Mouse (Mus musculus) forebrain, embryonic 11.5 days (tissue): ENCODE measurements at regions not wholly inside any gene's neighbourhood (a gene's known extent, or its start where the extent isn't known, plus 50 kb on each side); places are given as distances from the start of the nearest gene placed in this dataset.

Experiments
- ATAC-seq: fragments of 200-750 bp; cut with Nextera tagmentation; replicated peaks from 2 replicates; pipeline ENCODE4 v1.8.0; 2017; ENCODE audit warnings: moderate TSS enrichment; ENCODE audit not compliant: low FRiP score
- DNase-seq: peaks from one replicate; pipeline ENCODE4 v3.0.0-alpha.2; 2017; ENCODE audit warnings: low spot score
- H3K27ac ChIP-seq: fragments of 300-500 bp; sonication (generic); 2 replicates; pipeline ENCODE4 v1.5.1; 2014; ENCODE audit warnings: low read depth, low read length
- H3K27me3 ChIP-seq: fragments of 300-500 bp; sonication (generic); 2 replicates; pipeline ENCODE4 v1.6.1; 2014; ENCODE audit warnings: mild to moderate bottlenecking, low read length, mixed read lengths; ENCODE audit not compliant: control insufficient read depth, insufficient read depth
- H3K36me3 ChIP-seq: fragments of 300-500 bp; sonication (generic); 2 replicates; pipeline ENCODE4 v1.6.1; 2014; ENCODE audit warnings: mild to moderate bottlenecking, low read length, moderate library complexity, mixed read lengths; ENCODE audit not compliant: control insufficient read depth, insufficient read depth
- H3K4me1 ChIP-seq: fragments of 300-500 bp; sonication (generic); replicated peaks from 2 replicates; pipeline ENCODE4 v1.6.1; 2014; ENCODE audit warnings: low read length, mixed read lengths; ENCODE audit not compliant: control insufficient read depth, insufficient read depth
- H3K4me2 ChIP-seq: fragments of 300-500 bp; sonication (generic); 2 replicates; pipeline ENCODE4 v1.6.1; 2014; ENCODE audit warnings: low read depth, mild to moderate bottlenecking, low read length, moderate library complexity, mixed read lengths; ENCODE audit not compliant: severe bottlenecking
- H3K4me3 ChIP-seq: fragments of 300-500 bp; sonication (generic); 2 replicates; pipeline ENCODE4 v1.5.1; 2014; ENCODE audit warnings: low read depth, low read length
- H3K9ac ChIP-seq: fragments of 300-500 bp; sonication (generic); 2 replicates; pipeline ENCODE4 v1.6.1; 2014; ENCODE audit warnings: low read length
- H3K9me3 ChIP-seq: fragments of 300-500 bp; sonication (generic); 2 replicates; pipeline ENCODE4 v1.6.1; 2016; ENCODE audit warnings: low read length, mixed read lengths; ENCODE audit not compliant: control insufficient read depth
- WGBS: fragments of 180-500 bp; shearing (Covaris S2); extraction: QIAGEN DNeasy Blood & Tissue Kit; methylation state at CpG from one replicate; pipeline ENCODE4 v1.1.7; 2014; 5-methylcytosine and 5-hydroxymethylcytosine counted together

- H3K9ac ChIP-seq, result no peak overlapping the region
- ATAC-seq (no peak), DNase-seq (no peak)
- no peaks in the 10 kb centered on the region for H3K9me3 ChIP-seq
- no peaks in the 10 kb centered on the region for H3K4me1 ChIP-seq
- 70% methylated on average over 3 of the region's 3 CpGs for WGBS
- H3K4me2 ChIP-seq, result no peak overlapping the region
- no peaks in the 10 kb centered on the region for H3K27me3 ChIP-seq
- H3K36me3 ChIP-seq, result no peaks in the 10 kb centered on the region
- no peak overlapping the region for H3K4me3 ChIP-seq
- H3K27ac ChIP-seq, result no peak overlapping the region
Measured at GRCm38 (mm10) chr9:51476511-51477056, 147.9 kb upstream of the 1810046K07Rik start.

- Histone ChIP-seq H3K36me3 (no peaks in the 10 kb centered on the region), H3K9ac (no peak overlapping the region), H3K27ac (no peak overlapping the region), H3K4me2 (no peak overlapping the region), H3K4me3 (no peak overlapping the region), H3K9me3 (no peaks in the 10 kb centered on the region), H3K27me3 (no peaks in the 10 kb centered on the region), H3K4me1 (no peaks in the 10 kb centered on the region)
- WGBS, result 82% methylated on average over 3 of the region's 3 CpGs
- DNase-seq, result no peak
- no peak for ATAC-seq
Measured at GRCm38 (mm10) chr9:51487840-51488239, 159.1 kb upstream of the 1810046K07Rik start.

GRCm38 (mm10) chr9:51507265-51507913 lies 178.7 kb upstream of the 1810046K07Rik start:
- Histone ChIP-seq H3K4me2 (no peak overlapping the region), H3K27me3 (no peaks in the 10 kb centered on the region), H3K4me1 (no peaks in the 10 kb centered on the region), H3K4me3 (no peak overlapping the region), H3K9ac (no peak overlapping the region), H3K36me3 (no peaks in the 10 kb centered on the region), H3K27ac (no peak overlapping the region), H3K9me3 (no peaks in the 10 kb centered on the region)
- 86% methylated on average over 3 of the region's 3 CpGs for WGBS
- ATAC-seq (no peak), DNase-seq (no peak)

DNA sequence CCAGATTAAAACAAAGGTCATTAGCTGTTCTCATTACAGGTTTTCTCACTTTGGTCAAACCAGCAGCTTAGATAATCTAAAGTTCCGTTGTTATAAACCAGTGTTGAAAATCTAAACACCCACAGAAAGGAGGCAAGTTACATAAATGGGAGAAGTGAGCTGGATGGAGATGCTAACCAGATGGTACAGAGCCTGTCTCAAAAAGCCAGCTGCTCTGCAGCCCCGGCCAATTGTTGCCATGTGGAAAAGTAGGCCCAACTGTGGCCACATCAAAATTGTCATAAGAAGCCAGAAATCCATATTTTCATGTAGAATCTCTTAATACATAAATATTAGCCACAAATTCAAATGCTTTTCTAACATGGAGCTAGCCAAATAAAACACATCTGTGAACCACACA lies 188.9 kb upstream of the 1810046K07Rik start:
- no peak for DNase-seq
- Histone ChIP-seq H3K4me3 (no peak overlapping the region), H3K4me1 (no peaks in the 10 kb centered on the region), H3K9me3 (no peaks in the 10 kb centered on the region), H3K36me3 (no peaks in the 10 kb centered on the region), H3K4me2 (no peak overlapping the region), H3K9ac (no peak overlapping the region), H3K27me3 (no peaks in the 10 kb centered on the region), H3K27ac (no peak overlapping the region)
- 83% methylated on average over 2 of the region's 2 CpGs for WGBS
- ATAC-seq, result no peak

GRCm38 (mm10) chr9:51518376-51518775 lies 189.7 kb upstream of the 1810046K07Rik start:
- Histone ChIP-seq H3K36me3 (no peaks in the 10 kb centered on the region), H3K4me2 (no peak overlapping the region), H3K27me3 (no peaks in the 10 kb centered on the region), H3K27ac (no peak overlapping the region), H3K4me1 (no peaks in the 10 kb centered on the region), H3K9me3 (no peaks in the 10 kb centered on the region), H3K4me3 (no peak overlapping the region), H3K9ac (no peak overlapping the region)
- ATAC-seq (no peak), DNase-seq (no peak)
- WGBS, result 92% methylated on average over 4 of the region's 4 CpGs

GRCm38 (mm10) chr9:51523471-51523870 lies 194.8 kb upstream of the 1810046K07Rik start:
- Histone ChIP-seq H3K27me3 (no peaks in the 10 kb centered on the region), H3K4me2 (no peak overlapping the region), H3K4me3 (no peak overlapping the region), H3K27ac (no peak overlapping the region), H3K9ac (no peak overlapping the region), H3K36me3 (no peaks in the 10 kb centered on the region), H3K4me1 (no peaks in the 10 kb centered on the region), H3K9me3 (no peaks in the 10 kb centered on the region)
- ATAC-seq (no peak), DNase-seq (no peak)

GRCm38 (mm10) chr9:51525906-51526305 lies 197.2 kb upstream of the 1810046K07Rik start:
- no peaks in the 10 kb centered on the region for H3K27me3 ChIP-seq
- H3K4me1 ChIP-seq, result no peaks in the 10 kb centered on the region
- DNase-seq, result no peak
- H3K27ac ChIP-seq, result no peak overlapping the region
- H3K4me3 ChIP-seq, result no peak overlapping the region
- no peak overlapping the region for H3K4me2 ChIP-seq
- ATAC-seq, result no peak
- no peaks in the 10 kb centered on the region for H3K36me3 ChIP-seq
- no peaks in the 10 kb centered on the region for H3K9me3 ChIP-seq
- WGBS, result 83% methylated on average over 4 of the region's 4 CpGs
- no peak overlapping the region for H3K9ac ChIP-seq

DNA sequence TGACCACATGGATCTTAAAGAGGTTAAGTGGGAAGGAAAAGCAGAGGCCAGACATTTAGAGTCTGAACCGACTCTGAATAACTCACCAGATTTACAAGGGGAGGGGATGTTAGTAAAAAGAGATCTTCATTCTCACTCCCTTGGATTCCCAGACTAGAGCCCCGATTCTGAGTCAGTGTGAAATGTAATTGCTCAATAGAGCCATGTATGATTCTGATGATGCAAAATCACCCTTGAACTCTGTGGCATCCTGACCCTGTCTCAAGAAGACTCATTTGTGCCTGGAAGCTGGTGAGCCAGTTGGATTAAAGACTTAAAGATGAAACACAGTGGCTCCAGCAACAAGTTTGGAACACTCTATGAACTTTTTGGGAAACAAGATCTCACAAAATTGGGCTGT lies 210.2 kb upstream of the 1810046K07Rik start:
- WGBS, result 75% methylated on average over 2 of the region's 2 CpGs
- no peak for ATAC-seq
- no peaks in the 10 kb centered on the region for H3K36me3 ChIP-seq
- H3K9me3 ChIP-seq, result no peaks in the 10 kb centered on the region
- no peaks in the 10 kb centered on the region for H3K27me3 ChIP-seq
- no peak for DNase-seq
- H3K4me2 ChIP-seq, result no peak overlapping the region
- no peak overlapping the region for H3K9ac ChIP-seq
- no peak overlapping the region for H3K27ac ChIP-seq
- H3K4me3 ChIP-seq, result no peak overlapping the region
- H3K4me1 ChIP-seq, result no peaks in the 10 kb centered on the region

DNA sequence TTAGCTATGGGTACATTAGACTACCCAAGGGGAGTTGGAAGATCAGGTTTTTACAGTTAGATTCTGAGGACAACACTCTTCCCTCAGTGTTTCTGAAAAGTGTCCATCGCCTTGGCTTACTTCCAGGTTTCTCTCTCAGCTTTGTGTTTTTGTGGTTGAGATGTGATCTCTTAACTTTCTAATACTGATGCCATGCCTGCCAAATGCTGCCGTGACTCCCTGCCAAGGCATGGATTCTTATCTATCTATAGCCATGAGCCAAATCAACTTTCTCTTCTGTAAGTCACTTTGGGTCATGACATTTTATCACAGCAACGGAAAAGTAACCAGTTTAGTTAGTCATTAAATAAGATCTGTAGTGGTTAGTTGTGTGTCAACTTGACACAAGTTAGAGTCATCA lies 213.2 kb upstream of the 1810046K07Rik start:
- 90% methylated on average over 3 of the region's 3 CpGs for WGBS
- no peaks in the 10 kb centered on the region for H3K9me3 ChIP-seq
- H3K4me2 ChIP-seq, result no peak overlapping the region
- H3K9ac ChIP-seq, result no peak overlapping the region
- no peaks in the 10 kb centered on the region for H3K27me3 ChIP-seq
- no peaks in the 10 kb centered on the region for H3K36me3 ChIP-seq
- DNase-seq, result no peak
- no peak overlapping the region for H3K27ac ChIP-seq
- no peak overlapping the region for H3K4me3 ChIP-seq
- no peak for ATAC-seq
- no peaks in the 10 kb centered on the region for H3K4me1 ChIP-seq
